Mouse (Mus musculus) embryo, embryonic 10.5 days (tissue): ENCODE measurements around the gene Chat.
"Not testable (repeated sequence)": the region's sequence is repeated elsewhere in the genome, so short reads cannot be mapped to it uniquely, and the experiment has no call there.

Experiments used
- DNase-seq: peaks from one replicate; pipeline ENCODE4 v3.0.0-alpha.2; 2015; ENCODE audit warnings: low spot score

Chat gene

GRCm38 (mm10) chr14:32452552-32452951 is 13.2 kb downstream of the Chat start:
- DNase-seq = no peak

- no peak for DNase-seq
These were observed 18.8 kb downstream of the Chat start for GRCm38 (mm10) chr14:32446989-32447388.

GRCm38 (mm10) chr14:32443446-32443845 is 22.3 kb downstream of the Chat start:
- DNase-seq = no peak

DNA sequence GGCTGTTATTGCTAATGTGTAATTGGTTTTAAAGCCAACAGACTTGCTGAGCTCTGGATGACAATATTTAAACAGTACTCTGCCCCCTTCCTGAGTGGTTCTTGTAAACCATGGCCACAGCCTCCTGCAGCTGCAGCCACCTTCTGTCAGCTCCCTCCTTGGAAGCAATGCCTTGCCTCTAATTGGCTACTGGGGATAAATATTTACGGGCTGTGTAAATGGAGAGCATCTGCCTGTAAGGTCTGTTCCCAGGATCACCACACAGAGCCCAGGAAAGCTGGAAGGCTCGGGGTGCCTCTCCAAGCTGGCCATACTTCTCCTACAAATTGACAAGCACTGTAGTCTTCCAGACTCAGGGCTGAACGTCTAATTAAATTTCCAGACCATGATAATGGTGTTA is 26.0 kb downstream of the Chat start:
- no peak for DNase-seq

- DNase-seq = no peak
These were observed 26.5 kb downstream of the Chat start for GRCm38 (mm10) chr14:32439316-32439715.

DNA sequence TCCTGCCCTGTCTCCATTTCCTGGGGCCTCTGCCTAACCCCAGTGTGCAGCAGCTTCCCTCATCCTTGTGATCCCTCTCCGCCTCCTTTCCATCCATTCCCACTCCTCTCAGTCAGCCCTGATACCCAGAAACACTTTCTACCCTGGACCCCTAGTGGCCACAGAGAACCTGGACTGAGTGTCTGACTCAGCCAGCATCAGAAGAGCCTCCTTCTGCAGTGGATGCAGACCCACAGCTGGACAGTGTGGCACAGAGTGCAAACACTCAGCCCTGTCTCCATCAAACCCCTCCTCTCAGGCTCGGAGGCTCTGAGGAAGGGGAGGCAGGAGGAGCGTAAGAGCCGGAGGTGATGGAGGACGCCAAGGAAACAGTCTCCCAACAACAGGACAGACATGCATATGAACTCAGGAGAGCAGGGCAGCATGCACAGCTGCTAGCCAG is 28.4 kb downstream of the Chat start:
- DNase-seq = peak; percentile 68

DNA sequence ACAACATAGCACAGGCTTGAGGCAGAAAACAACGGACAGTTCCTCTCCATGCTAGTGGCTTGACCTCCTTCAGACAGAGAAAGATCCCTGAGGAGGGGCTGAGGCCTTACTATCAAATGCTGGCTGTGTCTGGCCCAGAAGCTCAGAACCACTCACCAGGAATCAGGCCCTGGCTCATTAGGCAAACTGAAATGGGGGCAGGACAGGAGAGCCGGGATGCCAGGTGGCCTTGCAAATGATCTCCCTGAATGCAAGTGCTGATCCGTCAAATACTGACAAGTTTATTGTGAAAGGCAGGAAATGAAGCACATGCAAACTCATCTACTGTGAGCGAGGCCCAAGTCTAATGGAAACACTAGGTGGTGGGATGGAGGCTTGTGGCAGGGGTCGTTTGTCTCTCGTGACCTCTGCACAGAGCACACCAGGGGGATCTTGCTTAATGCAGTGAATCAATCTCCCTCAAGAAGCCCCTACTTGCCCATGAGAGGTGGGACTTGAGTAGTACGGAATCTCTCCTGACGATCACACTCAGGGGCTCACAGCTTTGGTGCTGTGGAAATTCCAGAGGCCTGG is 36.7 kb downstream of the Chat start:
- peak; percentile 41 for DNase-seq

GRCm38 (mm10) chr14:32423946-32424345 is 41.8 kb downstream of the Chat start:
- no peak for DNase-seq

DNA sequence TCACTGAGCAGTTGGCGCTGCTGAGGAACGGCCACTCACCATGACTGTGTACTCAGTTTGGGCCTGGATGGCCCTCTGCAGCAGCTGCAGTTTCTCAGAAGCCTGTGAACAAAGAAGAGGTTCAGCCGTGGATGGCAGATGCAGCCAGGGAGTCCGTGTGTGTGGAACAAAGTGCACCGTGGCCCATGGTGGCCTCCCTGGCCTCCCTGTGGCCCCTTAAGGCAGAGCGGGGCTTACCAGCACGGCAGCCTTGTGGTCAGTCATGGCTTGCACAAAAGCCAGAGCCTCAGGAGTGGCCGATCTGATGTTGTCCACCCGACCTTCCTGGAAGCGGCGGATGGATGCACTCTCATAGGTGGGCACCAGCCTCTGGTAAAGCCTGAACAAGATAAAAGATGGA is 47.0 kb downstream of the Chat start:
- DNase-seq = no peak

DNA sequence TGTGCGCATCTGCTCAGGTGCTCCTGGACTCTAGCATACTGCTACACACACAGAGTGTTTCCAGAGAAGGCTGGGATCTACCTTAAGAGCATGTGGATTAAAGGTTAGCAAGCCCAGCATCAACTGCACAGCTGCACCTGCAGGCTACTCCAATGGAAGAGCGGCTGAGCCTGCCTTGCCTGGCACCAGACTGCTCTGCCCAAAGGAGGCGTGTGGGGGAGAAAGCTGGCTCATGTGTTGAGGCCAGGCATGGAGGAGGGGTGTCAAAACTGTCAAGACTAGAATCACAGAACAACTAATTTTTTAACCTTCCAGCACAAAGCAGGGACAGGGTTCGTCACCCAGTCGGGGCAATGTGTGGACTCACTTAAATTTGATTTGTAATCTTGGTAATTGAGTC is 53.7 kb downstream of the Chat start:
- no peak for DNase-seq

- DNase-seq = no peak
These were observed 55.7 kb downstream of the Chat start for GRCm38 (mm10) chr14:32410084-32410483.

GRCm38 (mm10) chr14:32405399-32405798 is 60.4 kb downstream of the Chat start:
- not testable (repeated sequence) for DNase-seq

DNA sequence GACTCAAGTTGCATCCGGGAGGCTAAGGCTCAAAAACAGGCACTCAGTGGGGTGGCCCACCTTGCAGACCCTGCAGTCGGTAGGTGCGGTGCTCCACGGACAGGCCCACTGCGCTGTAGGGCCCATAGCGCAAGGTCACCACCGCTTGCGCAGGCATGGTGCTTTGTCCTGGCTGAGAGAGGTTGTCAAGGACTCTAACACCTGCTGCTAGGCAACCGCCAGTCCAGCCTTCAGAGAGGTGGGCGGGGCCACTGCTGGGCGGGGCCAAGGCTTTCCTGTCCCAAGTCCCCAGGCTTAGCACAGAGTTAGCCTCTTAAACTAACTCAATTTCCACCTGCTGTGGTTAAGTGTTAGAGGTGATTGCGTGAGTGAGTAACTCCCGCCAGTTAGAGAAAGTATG is 77.6 kb downstream of the Chat start, which contains the start of gene 1700024G13Rik:
TSS of gene 1700024G13Rik (minus strand) at position 196 of the 400 bp plus-strand sequence.
- peak; percentile 87 for DNase-seq

GRCm38 (mm10) chr14:32381619-32382018 is 84.2 kb downstream of the Chat start:
- DNase-seq = no peak

- peak; percentile 16 for DNase-seq
These were observed 84.7 kb downstream of the Chat start for GRCm38 (mm10) chr14:32381066-32381465.

GRCm38 (mm10) chr14:32380099-32380480 is 85.7 kb downstream of the Chat start:
- DNase-seq = no peak

GRCm38 (mm10) chr14:32379395-32380098 is 86.2 kb downstream of the Chat start:
- peak; percentile 59 for DNase-seq

- no peak for DNase-seq
These were observed 93.3 kb downstream of the Chat start for GRCm38 (mm10) chr14:32372510-32372909.

- no peak for DNase-seq
These were observed 96.0 kb downstream of the Chat start for GRCm38 (mm10) chr14:32369756-32370155.

DNA sequence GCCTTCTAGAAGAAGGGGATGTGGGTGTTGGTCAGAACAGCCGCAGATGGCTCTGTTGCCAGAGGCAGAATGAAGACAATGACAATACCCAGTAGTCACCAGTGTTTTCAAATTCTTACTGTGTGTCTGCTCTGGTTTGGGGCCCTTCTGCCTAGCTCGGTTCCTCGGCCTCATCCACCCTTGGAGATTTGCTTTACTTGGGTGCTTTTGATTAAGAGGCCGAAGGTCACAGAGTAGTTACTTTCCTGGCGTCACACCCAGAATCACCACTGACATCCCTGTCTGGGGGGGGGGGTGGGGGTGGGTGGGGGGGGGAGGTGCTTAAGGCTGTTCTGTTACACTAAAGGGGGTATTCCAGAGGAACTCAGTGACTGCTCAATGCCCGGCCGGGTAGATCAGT is 101.4 kb downstream of the Chat start:
- no peak for DNase-seq
